Mouse (Mus musculus) spleen, postnatal 14 days (tissue): ENCODE data around the gene Wdr95.

ENCODE experiments used
- DNase-seq, 2 experiments: peaks; one replicate each; pipeline ENCODE4 v3.0.0; 2021 to 2022; ENCODE audit warnings: low spot score in 2 of 2

The Wdr95 gene

GRCm38 (mm10) chr5:149623815-149624675, 95.6 kb downstream of the Wdr95 start:
- DNase-seq: no peak

- DNase-seq: no peak
These were observed 97.1 kb downstream of the Wdr95 start for GRCm38 (mm10) chr5:149625547-149625946.

- no peak for DNase-seq
These were observed 106.0 kb downstream of the Wdr95 start for GRCm38 (mm10) chr5:149634409-149635035.

- peak in 1 of 2 experiments; percentile 11 for DNase-seq
These were observed 107.1 kb downstream of the Wdr95 start for GRCm38 (mm10) chr5:149635556-149635955.

- peak; percentile 89 to 93 for DNase-seq
These were observed 107.8 kb downstream of the Wdr95 start, which contains the start of gene Hsph1 for GRCm38 (mm10) chr5:149636075-149636920. TSS of gene Hsph1 (minus strand) at chr5:149636376.

- no peak for DNase-seq
These were observed 108.8 kb downstream of the Wdr95 start for GRCm38 (mm10) chr5:149637306-149637705.

GRCm38 (mm10) chr5:149641277-149641892, 112.9 kb downstream of the Wdr95 start:
- DNase-seq: no peak

GRCm38 (mm10) chr5:149642366-149642765, 113.9 kb downstream of the Wdr95 start:
- DNase-seq: no peak

GRCm38 (mm10) chr5:149642783-149643509, 114.5 kb downstream of the Wdr95 start:
- no peak for DNase-seq

- DNase-seq: no peak
These were observed 119.1 kb downstream of the Wdr95 start for GRCm38 (mm10) chr5:149647367-149648115.

- no peak for DNase-seq
These were observed 119.7 kb downstream of the Wdr95 start for GRCm38 (mm10) chr5:149648196-149648595.

- DNase-seq: no peak
These were observed 120.5 kb downstream of the Wdr95 start for GRCm38 (mm10) chr5:149648895-149649406.

GRCm38 (mm10) chr5:149649499-149650178, 121.2 kb downstream of the Wdr95 start:
- DNase-seq: no peak

- DNase-seq: no peak
These were observed 121.7 kb downstream of the Wdr95 start for GRCm38 (mm10) chr5:149650179-149650553.

- no peak for DNase-seq
These were observed 127.2 kb downstream of the Wdr95 start for GRCm38 (mm10) chr5:149655636-149656035.

GRCm38 (mm10) chr5:149658022-149658421, 129.5 kb downstream of the Wdr95 start:
- DNase-seq: no peak

- no peak for DNase-seq
These were observed 130.4 kb downstream of the Wdr95 start for GRCm38 (mm10) chr5:149658741-149659413.

- DNase-seq: no peak
These were observed 130.9 kb downstream of the Wdr95 start for GRCm38 (mm10) chr5:149659414-149659780.

GRCm38 (mm10) chr5:149661428-149661827, 132.9 kb downstream of the Wdr95 start:
- DNase-seq: no peak
